Mouse (Mus musculus) lung, postnatal 25 days (tissue): ENCODE data around the gene Actrt3.

Experiments
- DNase-seq: peaks from one replicate; pipeline ENCODE4 v3.0.0; 2022; ENCODE audit warnings: low spot score

The Actrt3 gene

DNA sequence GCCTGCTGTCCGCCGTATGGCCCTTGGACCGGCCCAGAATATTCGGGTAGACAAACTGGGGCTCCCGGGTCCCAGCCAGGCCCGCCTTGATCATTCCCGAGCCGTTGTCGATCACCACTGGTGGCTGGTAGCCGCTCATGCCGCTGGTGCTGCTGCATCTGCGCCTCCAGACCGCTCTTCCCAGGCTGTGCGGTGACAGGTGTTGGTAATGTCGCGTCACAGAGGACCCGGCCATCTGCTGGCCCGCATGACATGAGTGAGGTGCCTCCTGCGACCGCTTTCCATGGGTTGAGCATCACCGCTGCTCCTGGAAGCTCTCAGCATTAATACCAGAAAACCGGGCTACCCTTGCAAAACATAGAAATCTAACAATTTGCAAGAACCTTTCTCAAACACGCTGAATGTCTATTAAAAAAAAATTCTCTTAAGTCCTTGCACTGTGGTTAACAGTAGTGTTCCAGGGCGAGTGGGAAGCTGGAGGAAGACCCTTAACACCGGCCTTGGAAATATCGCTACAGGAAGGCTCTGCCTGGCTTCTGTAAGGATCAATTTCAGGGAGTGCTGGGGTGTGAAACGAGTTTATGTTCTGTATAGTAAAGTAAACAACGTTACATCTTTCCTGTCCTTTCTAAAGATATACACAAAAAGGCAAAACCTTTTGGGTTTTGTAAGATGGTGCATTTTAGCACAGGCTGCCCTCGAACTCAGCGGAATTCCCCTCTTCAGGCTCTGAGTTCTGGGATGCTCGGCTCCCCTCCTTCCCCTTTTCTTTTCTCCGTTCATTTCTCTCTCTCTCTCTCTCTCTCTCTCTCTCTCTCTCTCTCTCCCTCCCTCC, at the start of gene Actrt3:
Gene Actrt3, minus strand, starts transcription at position 229 of the 835 bp plus-strand sequence.
- DNase-seq: no peak

DNA sequence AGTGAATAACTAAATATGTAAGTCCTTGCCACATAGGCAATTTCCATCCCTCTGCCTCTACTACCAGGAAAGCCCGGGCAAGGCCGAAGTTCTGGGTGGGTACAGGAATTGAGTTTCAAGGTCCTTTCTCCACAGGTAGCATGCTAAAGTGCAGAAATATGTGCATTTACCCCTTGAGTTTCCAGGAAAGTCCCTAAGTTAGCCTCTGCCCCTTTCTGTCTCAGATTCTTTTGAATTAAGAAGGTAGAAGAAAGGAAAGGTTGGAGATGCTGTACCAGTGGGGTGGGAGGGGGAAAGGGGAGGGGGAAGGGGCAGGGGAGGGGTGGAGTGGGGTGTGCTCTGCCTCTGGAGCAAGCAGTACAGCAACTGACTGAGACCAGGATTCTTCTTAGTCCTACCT, 48.7 kb upstream of the Actrt3 start:
- DNase-seq: no peak

DNA sequence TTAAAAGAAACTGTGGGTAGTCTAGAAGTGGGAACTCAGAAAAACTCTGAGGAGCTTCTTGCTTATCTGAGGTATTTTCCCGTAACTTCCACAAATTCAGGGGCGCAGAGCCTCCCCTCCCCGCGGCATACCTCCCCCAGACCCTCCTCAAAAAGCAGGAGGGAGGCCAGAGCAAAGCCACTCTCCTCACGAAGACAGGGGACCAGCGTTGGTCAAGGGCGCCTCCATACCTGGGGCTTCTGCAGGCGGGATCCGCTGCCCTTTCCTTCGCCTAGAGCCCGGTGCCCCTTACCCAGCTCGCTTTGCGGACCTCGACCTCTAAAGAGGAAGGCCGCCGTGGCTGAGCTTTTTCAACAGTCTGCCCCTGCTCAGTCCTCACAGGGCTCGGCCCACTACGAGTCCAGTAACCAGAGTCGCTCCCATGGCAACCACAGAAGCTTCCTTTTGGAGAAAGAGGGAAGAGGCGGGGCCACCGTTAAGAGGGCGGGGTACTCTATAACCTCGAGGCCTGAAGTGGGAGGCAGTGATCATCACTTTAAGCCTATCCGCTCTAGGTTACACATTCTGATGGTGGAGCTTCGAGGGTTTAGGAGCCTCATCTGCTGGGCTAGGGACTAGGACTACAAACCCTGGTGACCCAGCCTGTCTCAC, 47.8 kb upstream of the Actrt3 start, which contains the start of gene Lrrc34:
Gene Lrrc34, minus strand, starts transcription at position 430 of the 651 bp plus-strand sequence.
- peak; percentile 44 for DNase-seq

DNA sequence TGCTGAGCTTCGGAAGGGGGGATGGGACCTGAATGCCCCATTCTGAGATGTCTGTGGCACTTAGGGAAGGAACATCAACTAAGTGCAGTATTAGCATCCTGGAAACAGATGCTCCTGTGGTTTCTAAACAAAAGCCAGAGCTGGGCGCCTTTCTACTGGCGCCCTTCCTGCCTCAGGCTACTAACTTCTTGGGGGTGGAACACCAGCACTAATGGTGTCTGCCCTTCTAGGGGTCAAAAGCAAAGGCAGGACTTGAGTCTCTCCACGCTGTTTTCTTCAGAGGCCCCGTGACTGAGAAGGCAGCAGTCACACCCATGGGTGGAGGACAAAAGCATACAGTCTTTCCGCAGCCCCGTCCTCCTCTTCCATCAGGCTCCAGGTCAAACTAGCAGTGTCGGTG, 47.0 kb upstream of the Actrt3 start:
- no peak for DNase-seq

DNA sequence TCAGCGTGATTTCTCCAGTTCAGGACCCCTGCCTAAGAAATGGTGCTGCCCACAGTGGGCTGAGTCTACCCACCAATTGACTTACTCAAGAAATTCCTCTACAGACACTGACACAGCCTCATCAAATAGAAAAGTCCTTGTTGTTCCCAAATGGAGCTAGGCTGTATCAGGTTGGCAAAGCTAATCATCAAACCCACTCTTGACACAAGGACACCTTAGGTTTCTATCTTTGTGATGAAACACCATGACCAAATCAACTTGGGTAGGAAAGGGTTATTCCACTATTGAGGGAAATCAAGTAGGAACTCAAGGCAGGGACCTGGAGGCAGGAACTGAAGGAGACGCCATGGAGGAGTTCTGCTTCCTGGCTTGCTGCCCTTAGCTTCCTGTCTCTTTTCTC, 44.5 kb upstream of the Actrt3 start, which contains the start of gene Lrriq4:
Gene Lrriq4, plus strand, starts transcription at position 301 of the 400 bp plus-strand sequence.
- DNase-seq: no peak

DNA sequence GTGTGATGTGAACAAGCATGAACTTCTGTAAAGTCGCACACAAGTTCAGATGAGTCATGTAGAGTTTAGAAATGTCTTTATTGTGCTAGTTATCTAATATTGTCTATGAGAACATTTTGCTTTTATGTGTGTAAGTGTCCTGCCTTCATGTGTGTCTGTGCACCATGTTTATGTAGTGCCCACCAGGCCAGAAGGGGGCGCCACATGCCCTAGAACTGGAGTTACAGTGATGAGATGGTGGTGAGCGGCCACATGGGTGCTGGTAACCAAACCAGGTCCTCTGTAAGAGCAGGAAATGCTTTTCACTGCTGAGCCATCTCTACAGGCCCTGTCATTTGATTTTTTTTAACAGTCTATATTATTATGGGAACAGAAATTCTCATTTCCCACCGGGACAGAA, 35.9 kb upstream of the Actrt3 start:
- DNase-seq: no peak

DNA sequence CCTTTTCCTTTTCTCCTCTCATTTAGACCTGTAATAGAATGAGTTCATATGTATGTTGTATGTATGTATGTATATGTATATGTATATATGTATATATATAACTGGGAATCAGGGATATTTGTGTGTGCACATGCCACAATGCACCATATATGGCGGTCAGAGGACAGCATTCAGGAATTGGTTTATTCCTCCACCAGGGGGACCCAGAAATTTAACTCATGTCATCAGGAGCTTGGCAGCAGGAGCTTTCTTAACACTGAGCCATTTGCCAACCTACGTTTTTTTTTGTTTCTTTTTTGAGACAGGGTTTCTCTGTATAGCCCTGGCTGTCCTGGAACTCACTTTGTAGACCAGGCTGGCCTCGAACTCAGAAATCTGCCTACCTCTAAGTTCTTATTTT, 33.9 kb upstream of the Actrt3 start:
- no peak for DNase-seq

DNA sequence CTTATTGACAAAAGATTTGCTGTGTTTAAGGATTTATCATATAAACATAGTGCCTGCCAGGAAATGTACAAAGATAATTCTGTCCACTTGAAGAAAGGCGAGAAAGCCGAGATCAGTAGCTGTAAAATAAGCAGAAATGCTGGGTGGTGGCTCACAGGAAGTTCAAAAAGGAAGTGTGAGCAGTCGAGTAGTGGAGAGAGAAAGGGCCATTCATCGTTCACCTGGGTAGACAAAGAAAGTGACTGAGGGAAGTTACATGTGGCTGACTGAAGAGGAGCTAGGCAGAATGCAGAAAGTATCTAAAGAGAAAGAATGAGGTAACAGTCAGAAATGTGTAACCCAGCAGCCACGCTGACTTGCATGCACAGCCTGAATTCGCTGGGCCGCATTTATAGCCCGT, 20.4 kb upstream of the Actrt3 start:
- DNase-seq: no peak

DNA sequence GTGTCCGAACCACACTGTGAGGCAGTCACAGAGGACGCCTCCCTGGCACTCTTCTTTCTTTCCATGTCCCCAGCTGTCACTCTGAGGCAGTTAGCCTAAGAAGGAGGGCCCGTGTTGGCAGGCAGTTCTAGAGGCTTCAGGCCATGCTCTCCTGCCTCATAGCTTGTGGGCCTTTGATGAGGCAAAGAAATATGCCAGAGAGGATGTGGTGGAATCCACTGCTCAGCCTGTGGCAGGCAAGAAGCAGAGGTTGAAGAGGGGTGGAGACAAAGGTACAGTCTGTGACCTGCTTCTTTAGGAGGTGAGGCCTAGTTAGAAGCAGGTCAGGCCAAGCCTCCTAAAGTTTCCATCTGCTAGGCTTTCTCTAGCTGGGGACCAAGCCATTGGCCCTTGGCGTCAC, 11.2 kb upstream of the Actrt3 start:
- DNase-seq: no peak

DNA sequence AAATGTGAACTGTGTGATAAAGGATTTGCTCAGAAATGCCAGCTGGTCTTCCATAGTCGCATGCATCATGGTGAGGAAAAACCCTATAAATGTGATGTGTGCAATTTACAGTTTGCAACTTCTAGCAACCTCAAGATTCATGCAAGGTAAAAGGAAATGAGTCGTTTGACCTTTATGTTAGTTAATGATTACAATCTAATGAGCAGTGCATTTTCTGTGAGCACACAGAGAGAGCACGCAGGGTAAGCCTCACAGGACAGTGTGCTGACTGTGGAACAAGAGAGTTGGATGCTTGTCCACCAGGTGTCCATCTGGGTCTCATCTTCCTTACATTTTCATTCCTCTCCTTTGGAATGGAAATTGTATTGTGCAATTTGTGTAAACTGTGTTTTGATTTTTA, 9.3 kb upstream of the Actrt3 start:
- DNase-seq: no peak

DNA sequence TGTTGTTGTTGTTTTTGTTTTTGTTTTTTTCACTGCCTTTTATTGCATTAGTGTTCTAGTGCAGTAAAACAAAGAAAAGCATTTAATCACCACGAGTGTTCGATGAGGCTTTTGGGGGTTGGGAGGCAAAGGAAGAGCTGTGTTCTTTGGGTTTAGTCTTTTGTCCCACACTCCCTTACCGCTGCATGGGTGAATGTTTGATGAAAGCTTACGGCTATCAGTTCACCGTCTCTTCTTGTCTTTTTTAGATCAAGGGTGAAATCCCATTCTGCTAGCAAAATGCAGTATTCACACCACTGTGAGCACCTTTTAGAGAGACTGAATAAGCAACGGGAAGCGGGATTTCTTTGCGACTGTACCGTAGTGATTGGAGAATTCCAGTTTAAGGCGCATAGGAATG, 3.5 kb upstream of the Actrt3 start:
- no peak for DNase-seq

DNA sequence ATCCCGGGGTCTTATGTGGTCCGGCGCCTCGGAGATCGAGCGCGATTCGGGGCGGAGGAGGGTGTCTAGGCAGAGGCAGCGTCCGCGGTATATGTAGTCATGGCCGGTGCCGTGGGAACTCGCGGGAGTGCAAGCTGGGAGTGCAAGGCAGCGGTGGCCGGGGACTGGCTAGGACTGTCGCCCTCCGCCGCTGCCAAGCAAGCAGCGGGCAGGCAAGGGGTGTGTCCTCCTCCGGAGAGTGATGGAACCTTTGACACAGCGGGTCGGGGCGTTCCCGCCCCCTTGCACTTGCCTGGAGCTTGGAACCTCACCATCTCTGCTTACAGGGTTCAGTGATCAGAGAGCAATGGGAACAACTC, 3.0 kb upstream of the Actrt3 start:
- no peak for DNase-seq

DNA sequence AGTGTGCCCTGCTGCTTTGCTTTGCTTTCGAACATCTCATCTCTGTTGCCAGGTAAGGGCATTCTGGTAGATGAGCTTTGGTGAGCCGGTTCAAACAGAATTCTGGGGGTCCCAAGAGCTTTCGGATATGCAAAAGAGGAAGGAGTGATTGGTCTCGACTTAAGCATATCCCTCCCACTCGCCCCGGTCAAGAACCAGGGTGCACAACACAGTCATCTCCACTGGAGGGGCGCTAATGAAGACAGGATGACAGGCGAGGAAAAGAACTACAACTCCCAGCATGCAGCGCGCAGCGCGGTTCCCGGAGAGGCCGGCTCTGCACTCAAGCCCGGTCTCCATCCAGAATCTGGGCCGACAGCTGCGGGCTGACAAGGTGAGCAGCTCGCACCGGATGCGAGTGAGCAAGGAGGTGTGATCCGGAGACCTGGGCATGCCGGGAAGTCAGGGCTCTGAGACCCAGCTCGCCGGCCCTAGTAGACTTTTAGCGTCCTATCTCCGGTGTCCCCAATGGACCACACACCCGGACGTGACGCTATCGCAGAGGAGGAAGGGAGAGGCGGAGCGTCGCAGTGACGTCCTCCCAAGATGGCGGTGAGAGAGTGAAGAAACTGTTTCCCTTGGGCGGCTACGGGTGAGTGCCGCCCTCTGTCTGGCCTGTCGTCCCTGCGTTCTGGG, 2.5 kb upstream of the Actrt3 start, which contains the start of gene Mynn:
Gene Mynn, plus strand, starts transcription at position 1 of the 675 bp plus-strand sequence.
- DNase-seq: peak; percentile 97

DNA sequence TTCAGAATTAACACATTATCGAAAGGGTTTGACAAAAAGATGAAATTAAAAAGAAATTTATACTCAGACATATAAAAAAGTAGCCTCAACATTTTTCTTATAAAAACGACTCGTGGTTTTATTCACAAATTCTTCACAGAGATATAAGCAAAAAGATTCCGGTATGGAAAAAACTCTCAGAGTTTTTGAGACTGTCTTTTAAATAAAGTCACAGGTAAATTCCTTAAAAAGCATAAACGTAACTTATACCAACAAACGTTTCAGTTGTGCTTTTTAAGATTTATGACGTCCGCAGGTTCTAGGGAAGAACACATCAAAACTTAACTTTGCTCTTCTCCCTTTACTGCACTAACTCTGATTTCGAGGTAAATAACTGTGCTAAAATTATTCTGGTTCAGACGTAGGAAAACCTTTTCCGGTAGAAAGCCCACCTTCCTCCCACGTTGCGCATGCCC, 1.9 kb upstream of the Actrt3 start:
- no peak for DNase-seq

DNA sequence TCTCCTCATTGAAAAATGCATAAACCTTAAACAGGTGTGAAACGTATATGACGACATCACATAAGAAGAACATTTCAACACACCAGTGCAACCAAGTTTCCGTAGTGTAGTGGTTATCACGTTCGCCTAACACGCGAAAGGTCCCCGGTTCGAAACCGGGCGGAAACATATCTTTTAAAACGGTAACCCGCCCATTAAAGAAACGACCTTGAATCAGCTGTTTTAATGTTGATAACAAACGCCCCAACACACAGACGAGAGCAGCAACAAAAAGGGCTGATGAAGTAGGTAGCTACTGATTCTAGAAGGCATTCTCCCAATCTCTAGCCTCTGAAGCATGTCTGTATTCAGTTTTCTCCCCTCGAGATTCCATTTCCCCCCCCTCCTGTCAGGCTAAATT, 1.4 kb upstream of the Actrt3 start:
- DNase-seq: peak; percentile 91

DNA sequence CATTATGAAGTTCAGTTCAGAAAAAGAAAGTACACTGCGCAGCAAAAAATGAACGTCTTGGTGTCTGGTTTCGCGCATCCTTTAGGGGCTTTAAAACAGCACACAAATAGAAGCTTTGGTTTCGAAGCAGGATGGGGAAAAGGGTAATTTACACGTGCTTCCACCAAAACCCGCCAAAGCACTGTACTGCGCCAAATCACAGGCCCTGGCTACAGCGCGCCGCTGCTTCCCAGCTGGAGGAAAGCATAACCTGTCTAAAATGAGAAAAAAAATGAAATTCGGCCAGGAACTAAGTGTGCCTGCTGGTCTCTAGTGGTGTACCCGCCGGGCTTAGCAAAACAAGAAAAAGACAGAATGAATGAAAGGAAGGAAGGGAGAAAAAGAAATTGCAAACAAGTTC, 978 bp upstream of the Actrt3 start:
- no peak for DNase-seq

DNA sequence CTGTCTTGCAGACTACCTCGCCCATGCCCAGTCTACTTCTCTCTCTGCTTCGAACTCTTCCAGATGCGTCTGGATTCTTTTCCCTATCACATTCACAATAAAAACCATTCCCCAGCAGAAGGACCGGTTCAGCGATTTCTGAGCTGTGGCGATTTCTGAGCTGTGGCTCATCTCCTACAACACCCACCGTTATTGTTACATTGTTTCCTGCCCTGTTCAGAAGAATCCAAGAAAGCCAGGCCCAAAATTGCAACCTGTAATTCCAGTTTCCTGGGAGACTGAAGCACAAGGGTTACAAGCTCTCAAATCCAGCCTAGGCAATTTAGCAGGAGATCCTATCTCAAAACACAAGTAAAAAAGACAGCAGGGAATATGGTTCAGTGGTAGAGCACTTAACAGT, 2.5 kb downstream of the Actrt3 start:
- DNase-seq: no peak

DNA sequence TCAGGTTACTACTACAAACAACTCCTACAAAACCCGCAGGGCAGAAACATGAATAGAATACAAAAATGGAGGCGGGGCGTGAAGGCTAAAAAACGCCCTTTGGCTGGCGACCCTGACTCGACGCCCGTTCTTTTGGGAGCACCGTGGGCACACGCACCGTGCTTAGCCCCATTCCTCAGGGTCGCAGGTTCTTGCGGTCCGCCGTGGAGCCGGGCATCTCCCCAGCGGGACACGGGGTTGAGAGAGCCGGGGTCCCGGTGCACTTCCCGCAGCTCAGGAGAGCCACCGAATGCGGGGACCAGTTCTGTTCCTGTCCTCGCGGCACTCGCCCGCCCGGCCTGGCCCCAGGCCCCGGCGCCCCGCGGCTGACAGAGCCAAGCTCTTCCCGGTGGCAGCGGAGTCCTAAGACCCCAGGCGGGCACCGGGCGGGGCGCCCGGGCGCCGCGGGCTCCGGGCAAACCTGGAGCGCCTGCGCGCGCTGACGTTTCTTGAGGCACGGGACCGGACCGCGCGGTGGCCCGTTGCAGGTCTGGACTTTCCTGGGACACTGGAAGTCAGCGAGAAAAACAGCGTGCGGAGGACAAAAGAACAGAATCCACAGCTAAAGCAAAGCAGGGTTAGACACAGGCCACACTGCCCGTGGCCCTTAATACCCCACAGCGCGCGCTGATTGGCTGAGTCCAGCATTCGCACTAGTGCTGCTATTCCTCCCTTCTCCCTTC, 4.5 kb downstream of the Actrt3 start:
- DNase-seq: no peak

DNA sequence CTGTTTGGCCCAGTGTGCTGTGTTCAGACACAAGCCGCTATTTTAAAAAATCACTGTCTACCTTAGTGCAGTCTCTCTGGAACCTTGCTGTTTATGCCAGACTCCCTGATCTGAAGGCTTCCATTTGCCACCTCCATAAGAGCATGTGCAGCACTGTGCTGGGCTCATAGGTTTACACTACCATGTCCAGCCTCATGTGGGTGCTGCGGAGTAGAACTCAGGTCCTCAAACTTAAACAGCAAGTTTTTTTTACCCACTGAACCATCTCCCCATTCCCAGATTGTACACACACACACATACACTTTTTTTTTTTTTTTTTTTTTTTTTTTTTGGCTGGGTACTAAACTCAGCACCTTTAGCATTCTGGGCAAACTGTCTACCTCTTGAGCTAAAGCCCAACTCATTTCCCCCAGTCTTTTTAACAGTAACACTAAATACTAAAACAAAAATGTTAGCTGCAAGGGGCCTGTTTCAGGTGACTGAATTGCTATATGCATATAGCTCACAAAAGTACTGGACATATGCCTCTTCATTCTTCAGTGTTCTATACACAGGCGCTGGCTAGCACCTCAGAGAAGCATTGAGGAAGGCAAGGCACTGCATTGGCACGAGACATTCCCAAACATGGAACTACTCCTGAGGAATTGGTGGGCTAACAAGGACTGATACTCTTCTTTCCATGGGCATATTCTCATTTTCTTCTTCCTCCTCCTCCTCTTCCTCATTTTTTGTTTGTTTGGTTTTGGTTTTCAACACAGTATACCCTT, 5.8 kb downstream of the Actrt3 start:
- no peak for DNase-seq

DNA sequence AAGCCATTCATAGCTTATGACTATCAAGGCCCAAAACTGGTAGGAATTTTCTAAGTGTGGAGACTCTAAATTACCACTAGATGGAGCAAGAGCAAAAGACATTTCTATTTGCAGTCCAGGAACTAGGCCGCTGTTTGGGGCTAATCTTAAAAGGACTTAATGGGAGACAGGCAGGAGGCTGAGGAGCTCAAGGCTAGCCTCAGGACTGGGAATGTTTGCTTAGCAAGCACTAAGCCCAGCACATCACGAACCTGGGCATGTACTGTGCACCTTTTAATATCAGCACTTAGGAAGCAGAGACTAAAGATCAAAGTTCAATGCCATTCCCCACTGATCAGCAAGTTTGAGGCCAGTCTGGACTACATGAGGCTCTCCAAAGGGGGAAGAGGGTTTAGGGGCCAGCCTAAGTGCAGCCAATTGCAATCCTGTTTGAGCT, 7.3 kb downstream of the Actrt3 start:
- DNase-seq: peak; percentile 61

DNA sequence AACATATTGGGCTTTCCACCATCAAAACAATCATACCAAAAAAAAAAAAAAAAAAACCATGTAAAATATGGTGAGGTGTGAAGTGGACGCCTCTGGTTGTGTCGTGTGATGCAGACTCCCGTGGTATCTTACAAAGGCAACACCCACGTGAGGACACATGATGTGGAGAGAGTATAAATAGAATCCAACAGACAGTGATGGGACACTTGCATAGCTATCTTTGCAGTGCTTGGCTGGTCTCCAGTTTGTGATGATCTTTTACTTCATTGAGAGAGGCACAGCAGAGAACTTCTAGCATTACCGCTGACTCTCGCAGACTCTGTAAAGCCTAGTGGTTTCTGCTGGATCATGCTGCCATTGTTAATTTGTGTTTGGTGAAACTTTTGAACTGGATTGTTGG, 10.9 kb downstream of the Actrt3 start:
- DNase-seq: no peak
